Mouse (Mus musculus) stomach, postnatal 0 days (tissue): Measurements from ENCODE around the gene Castor1. TPM values are rescaled to one million over a fixed set of nuclear protein-coding genes. Genes with fewer than 3 reads are reported as not detected.

Source experiments
- ATAC-seq: fragments of 200-750 bp; cut with Nextera tagmentation; 2 replicates; pipeline ENCODE4 v1.8.0; 2017; ENCODE audit not compliant: low FRiP score, low TSS enrichment
- DNase-seq: peaks from one replicate; pipeline ENCODE4 v3.0.0-alpha.2; 2016; ENCODE audit warnings: low spot score
- H3K27ac ChIP-seq: fragments of 300-500 bp; sonication (generic); replicated peaks from 2 replicates; pipeline ENCODE4 v1.5.1; 2014; ENCODE audit warnings: mild to moderate bottlenecking, control low read depth
- H3K27me3 ChIP-seq: fragments of 300-500 bp; sonication (generic); 2 replicates; pipeline ENCODE4 v1.6.1; 2014; ENCODE audit warnings: low read length; ENCODE audit not compliant: control insufficient read depth, insufficient read depth
- H3K36me3 ChIP-seq: fragments of 300-500 bp; sonication (generic); 2 replicates; pipeline ENCODE4 v1.6.1; 2014; ENCODE audit warnings: low read length, mixed read lengths; ENCODE audit not compliant: control insufficient read depth, insufficient read depth
- H3K4me1 ChIP-seq: fragments of 300-500 bp; sonication (generic); replicated peaks from 2 replicates; pipeline ENCODE4 v1.6.1; 2014; ENCODE audit warnings: antibody characterized with exemption; ENCODE audit not compliant: control insufficient read depth, insufficient read depth
- H3K4me2 ChIP-seq: fragments of 300-500 bp; sonication (generic); replicated peaks from 2 replicates; pipeline ENCODE4 v1.6.1; 2014; ENCODE audit warnings: low read depth, mild to moderate bottlenecking, control low read depth, moderate library complexity
- H3K4me3 ChIP-seq: fragments of 300-500 bp; sonication (generic); 2 replicates; pipeline ENCODE4 v1.5.1; 2014; ENCODE audit warnings: low read depth, low read length, control low read depth
- H3K9ac ChIP-seq: fragments of 300-500 bp; sonication (generic); 2 replicates; pipeline ENCODE4 v1.6.1; 2014; ENCODE audit warnings: mild to moderate bottlenecking, low read length, control low read depth, mixed read lengths
- H3K9me3 ChIP-seq: fragments of 300-500 bp; sonication (generic); 2 replicates; pipeline ENCODE4 v1.6.1; 2016; ENCODE audit warnings: low read length; ENCODE audit not compliant: control insufficient read depth
- CTCF ChIP-seq: IDR thresholded peaks from 2 replicates; pipeline ENCODE4 v1.5.1; 2016; ENCODE audit warnings: antibody characterized with exemption, low read depth, mild to moderate bottlenecking, moderate library complexity
- EP300 ChIP-seq: optimal IDR thresholded peaks from 2 replicates; pipeline ENCODE3; 2016; ENCODE audit warnings: antibody characterized with exemption
- WGBS: fragments of 180-500 bp; shearing (Covaris S2); extraction: QIAGEN DNeasy Blood & Tissue Kit; methylation state at CpG from one replicate; pipeline ENCODE4 v1.1.7; 2014; 5-methylcytosine and 5-hydroxymethylcytosine counted together
- polyA plus RNA-seq: library from polyadenylated mRNA; unstranded; fragments of >200 nt; fragmentation: Nextera tagmentation; extraction: Ambion mirVana; gene quantifications from 2 replicates; pipeline ENCODE4 v1.2.1, GENCODE M21; 2015

Castor1 gene
- polyA plus RNA-seq, 1 experiment from 2014 or later: 9.6 TPM

DNA sequence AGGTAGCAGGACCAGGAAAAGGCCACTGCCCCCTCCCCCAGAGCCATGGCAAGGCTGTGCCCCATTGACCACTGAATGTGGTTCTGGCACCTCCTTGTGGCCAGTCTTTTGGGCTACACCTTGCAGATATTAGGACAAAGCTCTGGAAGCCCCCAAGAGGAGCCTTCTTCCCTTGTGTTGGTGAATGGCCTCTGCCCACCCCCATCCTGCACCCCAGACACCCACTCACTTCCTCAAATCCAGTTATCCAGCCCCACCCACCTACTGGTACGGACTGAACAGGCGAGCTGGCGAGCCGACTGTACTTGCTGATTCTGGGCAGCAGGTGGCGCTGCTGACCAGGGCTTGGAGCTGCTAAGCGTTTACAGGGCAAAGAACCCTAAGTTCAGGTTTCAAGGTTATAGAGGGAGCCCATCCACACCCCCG, 40.6 kb downstream of the Castor1 start:
- no peak overlapping the region for H3K27ac ChIP-seq
- TF ChIP-seq EP300 (no peak), CTCF (peak; percentile 93)
- H3K4me2 ChIP-seq: peak overlapping the region; percentile 45
- H3K9ac ChIP-seq: no peak overlapping the region
- no peak overlapping the region for H3K4me3 ChIP-seq
- peaks cover 14% of the 10 kb centered on the region for H3K4me1 ChIP-seq
- H3K36me3 ChIP-seq: no peaks in the 10 kb centered on the region
- DNase-seq (peak; percentile 85), ATAC-seq (peak; percentile 46)
- 0% methylated on average over 7 of the region's 7 CpGs for WGBS
- H3K9me3 ChIP-seq: no peaks in the 10 kb centered on the region
- H3K27me3 ChIP-seq: no peaks in the 10 kb centered on the region

GRCm38 (mm10) chr11:4260463-4261187, 42.6 kb downstream of the Castor1 start:
- TF ChIP-seq CTCF: no peak
- TF ChIP-seq EP300: no peak
- Histone ChIP-seq H3K27me3 (no peaks in the 10 kb centered on the region), H3K4me1 (peaks cover 21% of the 10 kb centered on the region), H3K36me3 (no peaks in the 10 kb centered on the region), H3K9ac (no peak overlapping the region), H3K9me3 (no peaks in the 10 kb centered on the region), H3K27ac (no peak overlapping the region), H3K4me2 (peak overlapping the region; percentile 8; the same call in 1 of the 2 replicates), H3K4me3 (no peak overlapping the region)
- WGBS: 18% methylated on average over 14 of the region's 14 CpGs
- DNase-seq (peak; percentile 60), ATAC-seq (no peak)

GRCm38 (mm10) chr11:4261188-4261494, 43.1 kb downstream of the Castor1 start:
- WGBS: 51% methylated on average over 7 of the region's 7 CpGs
- DNase-seq: peak; percentile 78
- H3K9ac ChIP-seq: no peak overlapping the region

DNA sequence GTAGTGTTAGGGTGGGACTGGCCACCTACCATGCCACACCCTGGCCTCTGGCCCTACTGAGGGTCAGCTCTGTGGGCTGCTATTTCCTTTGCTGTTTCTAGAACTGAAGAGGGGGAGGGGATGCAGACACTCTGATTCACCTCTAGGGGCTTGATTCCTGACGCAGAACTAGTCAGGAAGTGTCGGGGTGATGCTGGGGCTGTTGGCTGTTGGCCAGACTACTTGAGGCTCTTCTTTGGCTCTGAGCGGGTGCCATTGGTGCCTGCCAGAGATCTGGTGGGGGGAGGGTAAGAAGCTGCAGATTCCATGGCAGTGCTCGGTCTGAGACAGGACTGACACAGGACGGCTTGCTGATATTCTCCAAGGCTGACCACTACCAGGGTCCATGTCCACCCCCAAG, 43.9 kb downstream of the Castor1 start:
- Histone ChIP-seq H3K36me3 (no peaks in the 10 kb centered on the region), H3K4me1 (peaks cover 21% of the 10 kb centered on the region), H3K27me3 (no peaks in the 10 kb centered on the region), H3K4me3 (no peak overlapping the region), H3K27ac (no peak overlapping the region), H3K9ac (no peak overlapping the region), H3K9me3 (no peaks in the 10 kb centered on the region), H3K4me2 (no peak overlapping the region)
- TF ChIP-seq EP300 (no peak), CTCF (peak; percentile 53)
- DNase-seq (no peak), ATAC-seq (no peak)
- 35% methylated on average over 5 of the region's 5 CpGs for WGBS

More at GRCm38 (mm10) chr11:4261188-4261494, 43.1 kb downstream of the Castor1 start:
- H3K27ac ChIP-seq: 0 out of 2 replicates have a peak overlapping the region, but pooled peaks have one; percentile 24
- TF ChIP-seq CTCF: peak; percentile 74
- TF ChIP-seq EP300: no peak
- no peaks in the 10 kb centered on the region for H3K36me3 ChIP-seq
- no peak overlapping the region for H3K4me2 ChIP-seq
- no peaks in the 10 kb centered on the region for H3K27me3 ChIP-seq
- H3K4me1 ChIP-seq: peaks cover 21% of the 10 kb centered on the region
- H3K4me3 ChIP-seq: no peak overlapping the region
- ATAC-seq: peak; percentile 21
- H3K9me3 ChIP-seq: no peaks in the 10 kb centered on the region

DNA sequence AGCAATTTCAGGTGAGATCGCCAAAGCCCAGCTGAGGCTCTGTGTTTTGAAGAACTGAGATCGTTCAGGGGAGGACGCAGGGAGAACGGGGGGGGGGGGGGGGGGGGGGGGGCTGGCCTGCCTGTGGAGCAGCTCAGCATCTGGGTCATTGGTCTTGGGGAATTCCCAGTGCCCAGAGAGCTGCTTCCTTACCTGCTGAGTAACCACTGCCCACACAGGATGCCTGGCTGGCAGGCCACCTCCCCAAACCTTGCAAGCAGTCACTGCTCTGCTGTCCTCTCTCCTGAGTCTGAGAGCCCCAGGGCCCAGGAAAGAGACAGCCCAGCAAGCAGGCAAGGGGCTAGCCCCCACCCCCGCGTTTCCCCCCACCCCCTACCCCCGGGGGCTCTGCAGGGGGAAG, 44.8 kb downstream of the Castor1 start:
- H3K4me2 ChIP-seq: no peak overlapping the region
- no peak for TF ChIP-seq CTCF
- no peak for TF ChIP-seq EP300
- H3K4me1 ChIP-seq: peaks cover 21% of the 10 kb centered on the region

DNA sequence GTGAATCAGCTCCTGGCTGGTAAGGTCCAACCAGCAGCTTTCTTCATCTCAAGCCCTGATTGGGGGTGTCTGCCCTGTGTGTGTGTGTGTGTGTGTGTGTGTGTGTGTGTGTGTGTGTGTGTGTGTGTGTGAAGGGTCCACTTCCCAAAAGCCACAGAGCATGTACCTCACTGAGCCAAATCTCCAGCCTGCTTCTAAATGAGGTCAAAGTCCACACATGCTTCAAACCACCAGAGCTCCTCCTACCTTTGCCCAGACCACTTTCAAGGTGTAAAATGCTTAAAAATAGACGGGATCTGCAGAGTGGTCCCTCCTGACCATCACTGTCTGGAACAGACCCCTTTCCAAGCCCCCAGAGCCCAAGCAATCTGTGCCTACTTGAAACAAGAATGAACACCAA, 45.3 kb downstream of the Castor1 start:
- Histone ChIP-seq H3K9ac (no peak overlapping the region), H3K4me2 (no peak overlapping the region), H3K4me3 (no peak overlapping the region), H3K9me3 (no peaks in the 10 kb centered on the region), H3K27me3 (no peaks in the 10 kb centered on the region; the same call in 1 of the 2 replicates), H3K36me3 (no peaks in the 10 kb centered on the region), H3K4me1 (peaks cover 21% of the 10 kb centered on the region), H3K27ac (peak overlapping the region; percentile 56; the same call in 1 of the 2 replicates)
- no peak for ATAC-seq
- TF ChIP-seq CTCF (no peak), EP300 (no peak)
- DNase-seq: no peak
- 30% methylated on average over 1 of the region's 1 CpGs for WGBS

More for the DNA sequence above, 44.8 kb downstream of the Castor1 start:
- DNase-seq (no peak), ATAC-seq (no peak)
- H3K9ac ChIP-seq: no peak overlapping the region
- H3K4me3 ChIP-seq: no peak overlapping the region
- no peaks in the 10 kb centered on the region; the same call in 1 of the 2 replicates for H3K27me3 ChIP-seq
- 14% methylated on average over 7 of the region's 7 CpGs for WGBS
- no peak overlapping the region for H3K27ac ChIP-seq
- H3K36me3 ChIP-seq: no peaks in the 10 kb centered on the region
- no peaks in the 10 kb centered on the region for H3K9me3 ChIP-seq
